Mouse (Mus musculus) heart, embryonic 10.5 days (tissue): ENCODE data around the gene Chaf1b. TPM values are rescaled to one million over a fixed set of nuclear protein-coding genes. Genes with fewer than 3 reads are reported as not detected.

Experiments used
- DNase-seq: peaks from one replicate; pipeline ENCODE4 v3.0.0-alpha.2; 2017; ENCODE audit warnings: low spot score
- H3K27ac ChIP-seq: fragments of 300-500 bp; sonication (generic); 2 replicates; pipeline ENCODE4 v1.5.1; 2016; ENCODE audit warnings: mild to moderate bottlenecking
- H3K27me3 ChIP-seq: fragments of 300-500 bp; sonication (generic); 2 replicates; pipeline ENCODE4 v1.6.1; 2016; ENCODE audit warnings: mild to moderate bottlenecking; ENCODE audit not compliant: poor library complexity, insufficient read depth, severe bottlenecking
- H3K36me3 ChIP-seq: fragments of 300-500 bp; sonication (generic); 2 replicates; pipeline ENCODE4 v1.6.1; 2016; ENCODE audit warnings: mild to moderate bottlenecking, moderate library complexity
- H3K4me1 ChIP-seq: fragments of 300-500 bp; sonication (generic); 2 replicates; pipeline ENCODE4 v1.6.1; 2016; ENCODE audit warnings: mild to moderate bottlenecking
- H3K4me3 ChIP-seq: fragments of 300-500 bp; sonication (generic); 2 replicates; pipeline ENCODE4 v1.5.1; 2016; ENCODE audit warnings: mild to moderate bottlenecking, moderate library complexity
- H3K9me3 ChIP-seq: fragments of 300-500 bp; sonication (generic); 2 replicates; pipeline ENCODE4 v1.6.1; 2016; ENCODE audit warnings: mild to moderate bottlenecking, moderate library complexity
- WGBS: fragments of 180-500 bp; shearing (Covaris S2); methylation state at CpG from one replicate; pipeline ENCODE4 v1.1.7; 2016; 5-methylcytosine and 5-hydroxymethylcytosine counted together
- polyA plus RNA-seq: library from polyadenylated mRNA; unstranded; fragments of >200 nt; fragmentation: Nextera tagmentation; extraction: Ambion mirVana; gene quantifications from 2 replicates; pipeline ENCODE4 v1.2.1, GENCODE M21; 2016

Chaf1b gene
- polyA plus RNA-seq, 1 experiment from 2014 or later: 89.2 TPM

- Histone ChIP-seq H3K9me3 (no peaks in the 10 kb centered on the region), H3K4me3 (no peak overlapping the region), H3K27ac (no peak overlapping the region), H3K27me3 (no peaks in the 10 kb centered on the region), H3K4me1 (no peaks in the 10 kb centered on the region), H3K36me3 (peaks cover 80% of the 10 kb centered on the region)
- WGBS: 76% methylated on average over 5 of the region's 5 CpGs
- no peak for DNase-seq
Measured at GRCm38 (mm10) chr16:93893285-93893684, 9.6 kb downstream of the Chaf1b start.

- Histone ChIP-seq H3K4me1 (0 out of 2 replicates have a peak, but pooled peaks cover 3% of the 10 kb centered on the region), H3K4me3 (no peak overlapping the region), H3K27me3 (no peaks in the 10 kb centered on the region), H3K9me3 (no peaks in the 10 kb centered on the region), H3K27ac (no peak overlapping the region), H3K36me3 (peaks cover 69% of the 10 kb centered on the region)
- no peak for DNase-seq
- 75% methylated on average over 6 of the region's 6 CpGs for WGBS
Measured at GRCm38 (mm10) chr16:93903027-93903426, 19.3 kb downstream of the Chaf1b start.

GRCm38 (mm10) chr16:93906156-93907014 is 22.7 kb downstream of the Chaf1b start:
- Histone ChIP-seq H3K36me3 (peaks cover 41% of the 10 kb centered on the region), H3K4me1 (peaks cover 8% of the 10 kb centered on the region; the same call in 1 of the 2 replicates), H3K27ac (no peak overlapping the region), H3K9me3 (no peaks in the 10 kb centered on the region), H3K4me3 (no peak overlapping the region), H3K27me3 (no peaks in the 10 kb centered on the region)
- no peak for DNase-seq
- whole genome bisulfite sequencing: 63% methylated on average over 11 of the region's 11 CpGs

- no peak overlapping the region for H3K27ac ChIP-seq
- peaks cover 9% of the 10 kb centered on the region; the same call in 1 of the 2 replicates for H3K4me1 ChIP-seq
- no peak overlapping the region for H3K4me3 ChIP-seq
- H3K9me3 ChIP-seq: no peaks in the 10 kb centered on the region
- DNase-seq: no peak
- no peaks in the 10 kb centered on the region for H3K27me3 ChIP-seq
- WGBS: 74% methylated on average over 5 of the region's 5 CpGs
- H3K36me3 ChIP-seq: peaks cover 27% of the 10 kb centered on the region
Measured at GRCm38 (mm10) chr16:93907761-93908160, 24.1 kb downstream of the Chaf1b start.

GRCm38 (mm10) chr16:93908196-93908595 is 24.5 kb downstream of the Chaf1b start:
- H3K27ac ChIP-seq: no peak overlapping the region
- DNase-seq: no peak
- H3K36me3 ChIP-seq: peaks cover 23% of the 10 kb centered on the region
- no peaks in the 10 kb centered on the region for H3K27me3 ChIP-seq
- H3K4me1 ChIP-seq: peaks cover 9% of the 10 kb centered on the region; the same call in 1 of the 2 replicates
- H3K4me3 ChIP-seq: no peak overlapping the region
- no peaks in the 10 kb centered on the region for H3K9me3 ChIP-seq
- WGBS: 88% methylated on average over 8 of the region's 8 CpGs

GRCm38 (mm10) chr16:93909936-93910335 is 26.2 kb downstream of the Chaf1b start:
- H3K27ac ChIP-seq: no peak overlapping the region
- peaks cover 9% of the 10 kb centered on the region; the same call in 1 of the 2 replicates for H3K4me1 ChIP-seq
- no peak overlapping the region for H3K4me3 ChIP-seq
- H3K9me3 ChIP-seq: no peaks in the 10 kb centered on the region
- H3K36me3 ChIP-seq: peaks cover 10% of the 10 kb centered on the region
- DNase-seq: no peak
- WGBS: 89% methylated on average over 3 of the region's 3 CpGs
- no peaks in the 10 kb centered on the region for H3K27me3 ChIP-seq

GRCm38 (mm10) chr16:93910735-93911665 is 27.3 kb downstream of the Chaf1b start:
- H3K4me3 ChIP-seq: no peak overlapping the region
- WGBS: 62% methylated on average over 28 of the region's 28 CpGs
- no peaks in the 10 kb centered on the region for H3K27me3 ChIP-seq
- DNase-seq: no peak
- peaks cover 9% of the 10 kb centered on the region; the same call in 1 of the 2 replicates for H3K4me1 ChIP-seq
- no peaks in the 10 kb centered on the region for H3K9me3 ChIP-seq
- 0 out of 2 replicates have a peak, but pooled peaks cover 4% of the 10 kb centered on the region for H3K36me3 ChIP-seq
- no peak overlapping the region for H3K27ac ChIP-seq

- DNase-seq: no peak
- Histone ChIP-seq H3K4me3 (no peak overlapping the region), H3K27ac (no peak overlapping the region), H3K9me3 (no peaks in the 10 kb centered on the region), H3K4me1 (peaks cover 6% of the 10 kb centered on the region; the same call in 1 of the 2 replicates), H3K36me3 (0 out of 2 replicates have a peak, but pooled peaks cover 2% of the 10 kb centered on the region), H3K27me3 (no peaks in the 10 kb centered on the region)
- WGBS: 76% methylated on average over 5 of the region's 5 CpGs
Measured at GRCm38 (mm10) chr16:93912158-93912557, 28.5 kb downstream of the Chaf1b start.

GRCm38 (mm10) chr16:93912808-93913207 is 29.1 kb downstream of the Chaf1b start:
- no peaks in the 10 kb centered on the region for H3K9me3 ChIP-seq
- DNase-seq: no peak
- WGBS: 74% methylated on average over 3 of the region's 3 CpGs
- H3K4me1 ChIP-seq: peaks cover 7% of the 10 kb centered on the region
- no peak overlapping the region for H3K4me3 ChIP-seq
- no peaks in the 10 kb centered on the region for H3K36me3 ChIP-seq
- no peak overlapping the region for H3K27ac ChIP-seq
- H3K27me3 ChIP-seq: no peaks in the 10 kb centered on the region

- DNase-seq: no peak
- Histone ChIP-seq H3K36me3 (no peaks in the 10 kb centered on the region), H3K4me1 (peaks cover 17% of the 10 kb centered on the region), H3K27me3 (no peaks in the 10 kb centered on the region), H3K4me3 (no peak overlapping the region), H3K27ac (no peak overlapping the region), H3K9me3 (no peaks in the 10 kb centered on the region)
- 68% methylated on average over 10 of the region's 10 CpGs for WGBS
Measured at GRCm38 (mm10) chr16:93913881-93914576, 30.3 kb downstream of the Chaf1b start.

GRCm38 (mm10) chr16:93915338-93915849 is 31.7 kb downstream of the Chaf1b start:
- DNase-seq: no peak
- Histone ChIP-seq H3K27me3 (no peaks in the 10 kb centered on the region), H3K27ac (no peak overlapping the region), H3K9me3 (no peaks in the 10 kb centered on the region), H3K36me3 (no peaks in the 10 kb centered on the region), H3K4me1 (peaks cover 19% of the 10 kb centered on the region), H3K4me3 (no peak overlapping the region)
- WGBS: 28% methylated on average over 10 of the region's 10 CpGs
